Mouse (Mus musculus): ENCODE data around the gene Glis2. TPM values are rescaled to one million over a fixed set of nuclear protein-coding genes. Genes with fewer than 3 reads are reported as not detected.

Gene Glis2
- total RNA-seq, 2 experiments from 2014 or later: 16.3 to 18.0 TPM

- no peak for DNase-seq (ENCODE audit: low spot score in 2 of 2)
- intact Hi-C loops (cut with DNase I): no loop called here
These were observed 4.5 kb downstream of the Glis2 start for GRCm38 (mm10) chr16:4598891-4599543.

- no peak for DNase-seq (ENCODE audit: low spot score in 2 of 2)
- intact Hi-C loops (cut with DNase I): no loop called here
These were observed 5.1 kb downstream of the Glis2 start for GRCm38 (mm10) chr16:4599616-4600015.

GRCm38 (mm10) chr16:4600701-4601310 lies 6.3 kb downstream of the Glis2 start:
- no peak for DNase-seq (ENCODE audit: low spot score in 2 of 2)
- intact Hi-C loops (cut with DNase I): no loop called here

GRCm38 (mm10) chr16:4602189-4602588 lies 7.7 kb downstream of the Glis2 start:
- intact Hi-C loops (cut with DNase I): no loop called here
- no peak for DNase-seq (ENCODE audit: low spot score in 2 of 2)

DNA sequence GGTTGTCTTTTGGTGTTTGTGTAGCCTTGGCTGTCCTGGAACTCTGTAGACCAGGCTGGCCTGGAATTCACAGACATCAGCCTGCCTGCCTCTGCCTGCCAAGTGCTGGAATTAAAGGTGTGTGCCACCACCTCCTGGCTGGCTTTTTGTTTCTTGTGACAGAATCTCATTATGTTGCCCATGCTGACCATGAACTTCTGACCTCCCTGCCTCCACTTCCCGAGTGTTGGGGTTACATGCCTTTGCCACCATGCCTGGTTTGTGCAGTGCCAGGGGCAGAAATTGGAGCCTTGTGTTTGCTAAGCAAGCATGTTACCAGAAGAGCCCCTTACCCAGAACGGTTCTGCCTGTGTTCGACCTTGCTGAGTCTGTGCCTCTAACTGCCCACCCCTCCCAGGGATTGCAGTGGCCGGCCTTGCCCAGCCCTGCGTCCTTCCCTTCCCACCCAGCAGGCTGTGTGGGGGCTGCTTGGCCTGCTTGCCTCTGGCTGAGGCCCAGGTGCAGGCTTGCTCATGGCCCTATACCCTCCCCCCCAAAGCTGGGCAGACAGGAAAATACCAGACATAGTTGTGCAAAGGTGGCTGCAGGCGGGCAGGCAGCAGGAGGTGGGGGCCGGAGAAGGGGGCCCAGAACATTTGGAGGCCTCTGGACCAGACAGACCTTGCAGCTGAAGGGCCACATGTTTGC lies 8.4 kb downstream of the Glis2 start:
- no peak for DNase-seq (ENCODE audit: low spot score in 2 of 2)
- intact Hi-C loops (cut with DNase I): no loop called here

GRCm38 (mm10) chr16:4603453-4603837 lies 8.9 kb downstream of the Glis2 start:
- intact Hi-C loops (cut with DNase I): no loop called here
- no peak for DNase-seq (ENCODE audit: low spot score in 2 of 2)

DNA sequence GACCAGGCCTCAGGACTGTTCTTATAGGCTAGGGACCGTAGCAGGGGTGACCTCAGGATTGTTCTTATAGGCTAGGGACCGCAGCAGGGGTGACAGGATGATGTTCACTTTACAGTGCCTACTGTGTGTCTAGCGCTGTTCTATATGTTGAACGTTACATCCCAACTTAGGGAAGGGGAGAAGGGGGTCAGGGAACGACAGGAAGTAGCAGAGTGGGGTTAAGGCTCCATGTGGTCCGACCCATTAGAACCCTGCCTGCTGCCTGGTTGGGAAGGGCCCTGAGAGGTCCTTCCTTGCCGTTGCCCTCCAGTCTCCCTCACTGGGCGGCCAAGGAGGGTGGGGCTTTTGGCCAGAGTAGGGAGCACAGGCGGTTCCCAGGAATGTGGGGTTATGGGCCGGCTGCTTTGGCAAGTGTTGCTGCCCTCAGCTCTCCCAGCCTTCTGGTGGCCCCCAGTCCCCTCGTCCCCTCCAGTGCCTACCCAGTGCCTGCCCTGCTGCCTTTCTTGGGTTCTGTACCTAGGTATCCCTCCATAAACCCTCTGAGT lies 9.9 kb downstream of the Glis2 start:
- DNase-seq (ENCODE audit: low spot score in 2 of 2): no peak
- intact Hi-C loops (cut with DNase I): no loop called here

DNA sequence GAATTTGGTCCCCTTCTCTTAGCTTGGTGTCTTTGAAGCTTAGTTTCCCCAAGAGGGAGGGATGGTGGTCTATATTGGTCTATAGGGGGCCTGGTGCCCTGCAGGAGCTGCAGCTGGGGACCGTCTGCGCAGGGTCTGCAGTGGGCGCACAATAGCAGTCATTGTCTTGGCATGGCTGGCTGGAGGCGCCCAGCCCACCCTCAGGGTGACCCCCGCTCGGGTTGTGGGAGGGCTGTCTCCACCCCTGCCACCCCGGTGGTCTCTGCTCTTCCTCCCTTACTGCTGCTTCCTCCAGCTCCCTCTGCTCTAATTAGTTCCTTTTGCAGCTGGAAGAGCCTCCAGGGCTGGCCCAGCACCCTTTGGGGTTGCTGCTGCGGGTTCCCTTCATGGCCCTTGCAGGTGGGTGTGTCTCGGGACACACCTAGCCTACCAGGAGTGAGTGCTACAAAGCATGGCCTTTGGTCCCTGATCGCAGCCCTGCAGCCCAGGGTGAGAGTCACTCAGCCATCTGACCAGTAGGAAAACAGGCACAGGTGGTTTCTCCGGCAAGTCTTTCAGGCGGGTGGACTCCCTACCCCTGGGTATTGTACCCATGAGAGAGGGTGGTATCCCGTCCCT lies 11.1 kb downstream of the Glis2 start:
- intact Hi-C loops (cut with DNase I): loop anchor here (2.0 to 5.0 kb wide), 3 partner anchors 39 to 118 kb away; no protein-coding TSS in a partner anchor

DNA sequence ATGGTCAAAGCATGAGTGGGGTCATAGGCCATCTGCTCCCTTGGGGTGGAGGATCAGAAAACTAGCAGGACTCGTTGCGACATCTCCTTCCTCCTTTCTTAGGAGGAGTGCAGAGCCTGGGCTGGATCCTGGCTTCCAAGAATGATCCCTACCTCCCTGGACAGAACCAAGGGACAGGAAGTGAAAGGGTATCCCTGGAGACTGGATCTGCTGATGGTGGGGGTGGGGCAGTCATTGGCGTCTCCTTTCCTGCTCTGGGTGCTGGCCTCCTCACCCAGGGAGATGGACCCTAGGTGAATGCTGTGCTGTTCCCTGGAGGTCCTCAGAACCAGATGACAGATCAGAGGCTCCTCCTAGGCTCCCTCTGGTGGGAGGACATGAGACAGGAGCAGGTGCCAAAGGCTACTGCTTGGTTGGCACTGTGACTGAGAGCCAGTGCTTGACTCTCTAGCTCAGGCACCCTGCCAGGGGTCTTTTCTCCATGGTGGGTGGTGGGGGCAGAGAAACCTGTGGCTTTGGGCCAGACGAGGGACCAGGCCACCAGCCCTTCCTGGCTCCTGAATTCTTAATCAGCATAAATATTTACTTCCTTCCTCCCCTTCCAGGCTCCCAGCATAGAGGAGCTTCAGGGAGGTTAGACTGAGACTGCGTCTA lies 12.0 kb downstream of the Glis2 start:
- peak in 1 of 2 experiments; percentile 33 for DNase-seq (ENCODE audit: low spot score in 2 of 2)

More for the DNA sequence above, 11.1 kb downstream of the Glis2 start:
- no peak for DNase-seq (ENCODE audit: low spot score in 2 of 2)

DNA sequence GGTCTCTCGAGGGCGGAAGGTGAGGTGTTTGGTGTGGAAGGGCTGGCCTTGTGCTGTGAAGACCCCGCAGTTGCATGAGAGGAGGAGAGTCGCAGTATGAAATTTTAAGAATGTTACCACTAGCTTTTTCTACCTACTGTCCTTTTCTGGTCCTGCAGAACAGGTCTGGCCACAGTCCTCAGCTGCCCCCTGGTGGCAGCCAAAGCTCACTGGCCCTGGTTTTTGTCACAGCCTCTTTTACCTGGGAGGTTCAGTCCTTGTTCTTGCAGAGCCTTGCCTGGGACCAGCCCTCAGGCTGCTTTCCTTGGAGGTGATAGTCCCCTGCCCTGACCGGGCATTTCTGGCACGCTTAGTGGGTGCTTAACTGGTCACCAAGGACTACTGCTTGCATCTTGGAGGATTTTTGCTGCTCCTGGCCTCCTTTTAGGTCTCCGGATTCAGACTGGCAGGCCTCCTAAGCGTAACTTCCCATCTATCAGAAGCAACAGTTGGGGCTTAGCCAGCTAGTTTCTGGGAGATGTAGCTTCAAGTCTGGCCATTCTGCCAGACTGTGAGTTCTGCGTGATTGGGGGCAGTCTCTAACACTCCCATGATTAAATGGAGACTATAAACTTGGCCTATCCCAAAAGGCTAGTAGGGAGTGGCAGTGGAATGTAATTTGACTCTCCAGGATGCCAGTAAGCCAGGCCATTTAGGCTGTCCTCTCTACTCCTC lies 13.5 kb downstream of the Glis2 start:
- intact Hi-C loops (cut with DNase I): loop anchor here (2.0 to 5.0 kb wide), 3 partner anchors 41 to 121 kb away; no protein-coding TSS in a partner anchor
- peak; percentile 82 to 85 for DNase-seq (ENCODE audit: low spot score in 2 of 2)

More for the DNA sequence above, 12.0 kb downstream of the Glis2 start:
- intact Hi-C loops (cut with DNase I): loop anchor here (2.0 to 5.0 kb wide), 3 partner anchors 40 to 119 kb away; no protein-coding TSS in a partner anchor

GRCm38 (mm10) chr16:4608532-4609059 lies 14.1 kb downstream of the Glis2 start:
- intact Hi-C loops (cut with DNase I): loop anchor here (5.0 kb wide), 2 partner anchors 56 to 121 kb away; no protein-coding TSS in a partner anchor
- DNase-seq (ENCODE audit: low spot score in 2 of 2): no peak

DNA sequence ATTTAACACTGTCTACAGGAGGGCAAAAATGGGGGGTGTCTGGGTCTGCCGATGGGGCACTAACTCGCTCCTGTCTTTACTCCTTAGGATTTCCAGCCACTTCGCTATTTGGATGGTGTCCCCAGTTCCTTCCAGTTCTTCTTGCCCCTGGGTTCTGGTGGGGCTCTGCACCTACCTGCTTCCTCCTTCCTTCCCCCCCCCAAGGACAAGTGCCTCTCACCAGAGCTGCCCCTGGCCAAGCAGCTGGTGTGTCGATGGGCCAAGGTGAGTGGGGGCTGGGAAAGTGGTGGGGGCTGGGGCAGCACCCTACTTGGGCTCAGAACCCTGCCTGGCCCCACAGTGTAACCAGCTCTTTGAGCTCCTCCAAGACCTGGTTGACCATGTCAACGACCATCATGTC lies 16.7 kb downstream of the Glis2 start:
- intact Hi-C loops (cut with DNase I): no loop called here

GRCm38 (mm10) chr16:4611676-4612075 lies 17.2 kb downstream of the Glis2 start:
- intact Hi-C loops (cut with DNase I): no loop called here
- DNase-seq (ENCODE audit: low spot score in 2 of 2): no peak

More for the DNA sequence above, 16.7 kb downstream of the Glis2 start:
- DNase-seq (ENCODE audit: low spot score in 2 of 2): no peak

DNA sequence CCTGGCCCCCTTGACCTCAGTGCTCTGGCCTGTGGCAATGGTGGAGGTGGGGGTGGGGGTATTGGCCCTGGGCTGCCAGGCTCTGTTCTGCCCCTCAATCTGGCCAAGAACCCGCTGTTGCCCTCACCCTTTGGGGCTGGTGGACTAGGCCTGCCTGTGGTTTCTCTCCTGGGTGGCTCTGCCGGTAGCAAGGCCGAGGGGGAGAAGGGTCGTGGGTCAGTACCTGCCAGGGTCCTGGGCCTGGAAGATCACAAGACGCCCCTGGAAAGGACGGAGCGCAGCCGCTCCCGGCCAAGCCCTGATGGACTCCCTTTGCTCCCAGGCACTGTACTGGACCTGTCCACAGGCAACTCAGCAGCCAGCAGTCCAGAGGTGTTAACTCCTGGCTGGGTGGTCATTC lies 19.2 kb downstream of the Glis2 start:
- DNase-seq (ENCODE audit: low spot score in 2 of 2): no peak
- intact Hi-C loops (cut with DNase I): no loop called here

DNA sequence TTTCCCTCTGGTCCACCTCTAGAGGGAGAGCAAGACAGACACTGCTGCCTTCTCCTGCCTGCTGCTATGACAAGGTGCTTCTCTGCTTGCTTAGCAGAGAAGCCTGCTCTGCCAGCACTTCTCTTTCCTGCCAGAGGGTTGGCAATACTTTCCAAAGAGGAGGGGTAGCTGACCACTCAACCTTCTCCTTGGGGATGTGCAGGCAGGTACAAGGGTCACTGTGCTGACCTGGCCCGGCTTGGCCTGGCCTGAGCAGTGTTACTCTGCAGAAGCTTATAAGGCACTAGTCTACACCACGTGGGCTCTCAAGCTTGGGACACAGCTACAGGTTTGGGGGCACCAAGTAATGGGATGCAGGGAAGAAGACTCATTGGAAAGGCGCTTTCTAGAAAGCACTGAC lies 20.1 kb downstream of the Glis2 start:
- no peak for DNase-seq (ENCODE audit: low spot score in 2 of 2)
- intact Hi-C loops (cut with DNase I): no loop called here

GRCm38 (mm10) chr16:4615297-4615696 lies 20.8 kb downstream of the Glis2 start:
- intact Hi-C loops (cut with DNase I): no loop called here
- no peak for DNase-seq (ENCODE audit: low spot score in 2 of 2)

- DNase-seq (ENCODE audit: low spot score in 2 of 2): no peak
- intact Hi-C loops (cut with DNase I): no loop called here
These were observed 22.3 kb downstream of the Glis2 start for GRCm38 (mm10) chr16:4616829-4617228.

DNA sequence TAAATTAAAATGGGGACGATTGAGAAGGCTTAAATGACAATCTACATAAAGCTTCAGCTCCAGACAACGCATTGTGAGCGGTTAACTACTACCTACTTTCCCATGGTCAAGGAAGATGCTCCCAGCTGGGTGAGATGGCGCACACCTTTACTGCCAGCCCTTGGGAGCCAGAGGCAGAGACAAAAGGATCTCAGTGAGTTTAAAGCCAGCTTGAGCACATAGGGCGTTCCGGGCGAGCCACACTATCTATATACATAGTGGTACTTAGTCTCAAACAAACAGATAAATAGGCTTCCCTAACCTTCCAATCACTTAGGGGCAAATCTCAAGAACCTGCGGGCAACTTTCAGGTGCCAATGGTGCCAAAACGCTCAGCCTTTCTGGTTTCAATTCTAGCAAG lies 29.6 kb downstream of the Glis2 start:
- intact Hi-C loops (cut with DNase I): no loop called here
- no peak for DNase-seq (ENCODE audit: low spot score in 2 of 2)

All from left cerebral cortex, postnatal 14 days (tissue).